Mouse (Mus musculus): Measurements from ENCODE around the gene Tnfsf12. TPM values are rescaled to one million over a fixed set of nuclear protein-coding genes. Genes with fewer than 3 reads are reported as not detected.

Gene Tnfsf12
- polyA plus RNA-seq, 1 experiment from 2014 or later: 3.9 TPM

DNA sequence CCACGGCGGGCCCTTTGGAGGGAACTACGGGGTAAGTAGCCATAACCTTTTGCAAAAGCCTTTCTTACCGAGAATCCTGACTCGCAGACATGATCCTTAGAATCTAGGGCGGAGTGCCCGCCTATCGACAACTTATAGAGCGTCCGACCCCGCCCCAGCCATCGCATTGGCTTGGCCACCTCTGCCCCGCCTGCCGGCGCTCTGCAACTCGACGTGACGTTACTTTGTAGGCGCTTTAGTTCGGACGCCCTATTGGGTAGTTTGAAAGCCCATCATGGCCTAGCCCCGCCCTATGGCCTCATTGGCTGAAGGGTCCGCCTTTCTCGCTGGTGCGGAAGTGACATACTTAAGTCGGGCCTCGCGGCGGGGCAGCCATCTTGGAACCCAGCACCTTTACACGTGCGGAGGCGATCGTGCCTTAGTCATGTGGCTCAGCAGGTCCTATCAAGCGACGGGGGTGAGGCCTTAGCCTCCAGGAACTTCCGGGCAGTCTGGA is 23.4 kb downstream of the Tnfsf12 start, which contains the start of gene Eif4a1:
Gene Eif4a1, minus strand, starts transcription at position 213 of the 496 bp plus-strand sequence.
- no peaks in the 10 kb centered on the region for H3K27me3 ChIP-seq
- H3K4me3 ChIP-seq: peak within 1 kb of the TSS; percentile 100
- peak within 1 kb of the TSS; percentile 82 for H3K4me2 ChIP-seq (replicated peaks)
- peaks cover 15% of the 10 kb centered on the region for H3K4me1 ChIP-seq
- H3K36me3 ChIP-seq: peaks cover 78% of the 10 kb centered on the region
- WGBS: under 1% methylated on average over 36 of the region's 36 CpGs
- H3K27ac ChIP-seq: peak within 1 kb of the TSS; percentile 97
- peak; percentile 99 for ATAC-seq (ENCODE audit: insufficient number of reproducible peaks, insufficient read depth, low FRiP score, low TSS enrichment)
- no peaks in the 10 kb centered on the region for H3K9me3 ChIP-seq
- H3K9ac ChIP-seq: peak within 1 kb of the TSS; percentile 100

DNA sequence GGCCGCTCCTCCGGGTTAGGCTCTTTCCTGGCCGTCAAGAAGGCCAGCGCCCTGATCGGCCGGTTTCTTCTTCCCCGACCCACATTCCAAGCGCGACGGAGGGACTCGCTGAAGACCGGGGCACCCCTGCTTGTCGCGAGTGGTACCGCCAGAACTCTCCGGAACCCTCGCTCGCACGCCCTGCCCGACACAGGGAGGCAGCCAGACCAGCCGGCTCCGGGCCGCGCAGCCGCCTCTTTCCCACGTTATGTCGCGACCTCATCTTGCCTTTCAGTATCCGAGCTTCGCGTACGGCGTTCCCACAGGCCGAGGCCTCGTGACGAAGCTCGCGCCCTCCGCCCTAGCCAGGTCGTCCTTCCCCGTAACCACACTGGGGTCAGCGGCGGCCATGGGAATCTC is 23.9 kb downstream of the Tnfsf12 start:
- H3K9ac ChIP-seq: peak overlapping the region; percentile 100
- no peaks in the 10 kb centered on the region for H3K9me3 ChIP-seq
- H3K4me3 ChIP-seq: peak overlapping the region; percentile 100
- ATAC-seq (ENCODE audit: insufficient number of reproducible peaks, insufficient read depth, low FRiP score, low TSS enrichment): 0 out of 2 replicates have a peak, but pooled peaks have one; percentile 1
- H3K36me3 ChIP-seq: peaks cover 75% of the 10 kb centered on the region
- H3K27ac ChIP-seq: peak overlapping the region; percentile 97
- WGBS: under 1% methylated on average over 43 of the region's 43 CpGs
- H3K4me2 ChIP-seq (replicated peaks): peak overlapping the region; percentile 82
- peaks cover 15% of the 10 kb centered on the region for H3K4me1 ChIP-seq
- no peaks in the 10 kb centered on the region for H3K27me3 ChIP-seq

DNA sequence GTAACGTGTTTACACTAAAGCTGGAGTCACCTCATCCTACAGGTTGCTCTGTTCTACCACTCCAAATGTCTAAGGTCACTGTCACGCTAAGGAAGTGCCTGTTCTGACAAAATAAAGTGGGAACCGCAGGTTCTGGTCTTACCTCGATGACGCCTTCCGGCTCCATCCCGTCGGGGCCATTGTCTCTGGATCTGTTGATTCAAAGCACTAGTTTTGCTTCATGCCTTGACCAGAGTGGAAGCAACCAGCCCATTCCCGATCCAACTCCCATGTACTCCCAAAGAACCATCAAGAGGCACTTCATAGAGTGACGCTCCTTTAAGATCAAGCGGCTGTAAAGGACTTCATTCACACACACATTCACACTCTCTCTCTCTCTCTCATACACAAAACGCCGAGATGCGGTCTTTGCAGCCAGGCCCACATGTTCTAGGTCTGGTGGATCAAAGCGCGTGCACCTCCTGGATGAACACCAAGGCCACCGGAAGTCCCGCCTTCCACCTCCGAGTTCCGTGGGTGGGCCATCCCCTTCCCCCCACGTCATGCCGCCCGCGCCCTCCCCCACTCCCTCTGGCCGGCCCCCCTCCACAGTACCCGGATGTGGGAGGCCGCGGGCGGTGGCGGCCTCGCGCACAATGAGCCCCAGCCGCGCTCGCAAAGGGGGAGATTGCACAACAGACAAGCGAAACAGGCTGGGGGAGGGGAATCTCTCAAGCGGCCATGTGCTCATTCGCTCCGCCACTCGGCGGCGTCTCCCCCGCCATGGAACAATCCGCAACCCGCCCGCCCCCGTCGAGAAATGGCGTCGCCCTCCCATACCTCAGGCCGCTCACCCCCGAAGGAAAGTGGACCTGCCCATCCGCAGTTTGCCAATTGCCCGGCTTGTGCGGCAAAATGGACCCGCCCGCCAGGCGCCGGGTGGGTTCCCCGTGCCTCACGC is 24.6 kb downstream of the Tnfsf12 start:
- Histone ChIP-seq H3K9me3 (no peaks in the 10 kb centered on the region), H3K9ac (peak overlapping the region; percentile 100), H3K36me3 (peaks cover 75% of the 10 kb centered on the region), H3K4me2 (replicated peaks) (peak overlapping the region; percentile 82), H3K4me3 (peak overlapping the region; percentile 100), H3K27ac (peak overlapping the region; percentile 97), H3K27me3 (no peaks in the 10 kb centered on the region), H3K4me1 (peaks cover 15% of the 10 kb centered on the region)
- 1% methylated on average over 61 of the region's 61 CpGs for WGBS
- ATAC-seq (ENCODE audit: insufficient number of reproducible peaks, insufficient read depth, low FRiP score, low TSS enrichment): peak; percentile 49; the same call in 1 of the 2 replicates

- WGBS: 87% methylated on average over 3 of the region's 3 CpGs
- H3K4me1 ChIP-seq: peaks cover 21% of the 10 kb centered on the region
- no peak overlapping the region for H3K4me3 ChIP-seq
- no peaks in the 10 kb centered on the region for H3K9me3 ChIP-seq
- H3K36me3 ChIP-seq: peaks cover 70% of the 10 kb centered on the region
- no peak overlapping the region for H3K9ac ChIP-seq
- H3K4me2 ChIP-seq (replicated peaks): no peak overlapping the region
- ATAC-seq (ENCODE audit: insufficient number of reproducible peaks, insufficient read depth, low FRiP score, low TSS enrichment): no peak
- H3K27ac ChIP-seq: no peak overlapping the region
- no peaks in the 10 kb centered on the region for H3K27me3 ChIP-seq
These were observed 29.0 kb downstream of the Tnfsf12 start for GRCm38 (mm10) chr11:69666665-69667005.

DNA sequence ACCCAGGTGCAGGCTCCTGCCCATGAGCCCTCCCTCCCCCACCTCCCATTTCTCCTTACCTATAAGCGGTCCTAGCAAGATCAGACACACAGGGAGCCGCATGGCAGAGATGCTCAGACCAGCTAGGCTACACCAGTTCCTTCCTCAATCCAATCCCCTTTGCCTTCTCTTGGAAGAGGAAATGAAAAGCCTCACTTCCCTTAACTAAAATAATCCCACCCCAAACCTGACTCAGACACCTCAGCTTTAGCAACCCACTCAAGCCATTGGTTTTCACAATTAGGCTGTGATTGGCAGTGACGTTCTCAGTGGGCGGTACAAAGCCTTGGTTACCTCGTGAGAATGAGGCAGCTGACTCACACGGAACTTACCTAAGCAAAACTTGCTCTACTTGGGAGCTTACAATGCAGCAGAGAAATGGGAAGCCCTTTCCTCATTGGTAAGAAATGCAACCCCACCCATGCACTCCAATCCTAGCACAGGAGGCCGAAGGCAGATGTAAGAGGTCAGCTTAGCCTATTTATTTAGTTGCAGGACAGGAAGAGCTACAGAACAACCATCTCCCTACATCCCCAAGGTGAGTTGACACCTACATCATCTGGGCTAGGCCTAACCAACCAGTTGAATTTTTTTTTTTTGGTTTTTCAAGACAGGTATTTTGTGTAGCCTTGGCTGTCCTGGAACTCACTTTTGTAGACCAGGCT is 29.5 kb downstream of the Tnfsf12 start, which contains the start of gene Cd68:
Gene Cd68, minus strand, starts transcription at position 193 of the 704 bp plus-strand sequence.
- H3K27ac ChIP-seq: peak within 1 kb of the TSS; percentile 50; the same call in 1 of the 2 replicates
- H3K4me1 ChIP-seq: peaks cover 26% of the 10 kb centered on the region
- ATAC-seq (ENCODE audit: insufficient number of reproducible peaks, insufficient read depth, low FRiP score, low TSS enrichment): no peak
- no peaks in the 10 kb centered on the region for H3K27me3 ChIP-seq
- H3K9me3 ChIP-seq: no peaks in the 10 kb centered on the region
- H3K4me2 ChIP-seq (replicated peaks): no peak within 1 kb of the TSS
- no peak within 1 kb of the TSS for H3K9ac ChIP-seq
- WGBS: 32% methylated on average over 7 of the region's 7 CpGs
- peaks cover 70% of the 10 kb centered on the region for H3K36me3 ChIP-seq
- no peak within 1 kb of the TSS for H3K4me3 ChIP-seq

DNA sequence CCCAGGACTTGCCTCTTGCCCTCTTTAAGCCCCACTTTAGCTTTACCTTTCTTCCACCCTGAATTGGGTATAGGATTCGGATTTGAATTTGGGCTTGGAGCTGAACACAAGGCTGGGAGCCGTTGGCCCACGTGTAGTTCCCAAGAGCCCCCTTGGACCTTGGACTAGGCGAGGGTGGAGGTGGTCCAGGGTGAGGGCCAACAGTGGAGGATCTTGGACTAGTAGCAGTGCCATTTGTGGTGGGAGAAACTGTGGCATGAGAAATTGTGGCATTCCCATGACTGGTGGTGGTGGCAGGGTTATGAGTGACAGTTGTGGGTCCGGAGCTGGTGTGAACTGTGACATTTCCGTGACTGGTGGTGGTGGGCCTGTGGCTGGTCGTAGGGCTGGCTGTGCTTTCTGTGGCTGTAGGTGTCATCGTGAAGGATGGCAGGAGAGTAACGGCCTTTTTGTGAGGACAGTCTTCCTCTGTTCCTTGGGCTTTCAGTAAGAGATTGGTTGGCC is 30.1 kb downstream of the Tnfsf12 start:
- Histone ChIP-seq H3K27ac (0 out of 2 replicates have a peak overlapping the region, but pooled peaks have one; percentile 50), H3K4me3 (no peak overlapping the region)

DNA sequence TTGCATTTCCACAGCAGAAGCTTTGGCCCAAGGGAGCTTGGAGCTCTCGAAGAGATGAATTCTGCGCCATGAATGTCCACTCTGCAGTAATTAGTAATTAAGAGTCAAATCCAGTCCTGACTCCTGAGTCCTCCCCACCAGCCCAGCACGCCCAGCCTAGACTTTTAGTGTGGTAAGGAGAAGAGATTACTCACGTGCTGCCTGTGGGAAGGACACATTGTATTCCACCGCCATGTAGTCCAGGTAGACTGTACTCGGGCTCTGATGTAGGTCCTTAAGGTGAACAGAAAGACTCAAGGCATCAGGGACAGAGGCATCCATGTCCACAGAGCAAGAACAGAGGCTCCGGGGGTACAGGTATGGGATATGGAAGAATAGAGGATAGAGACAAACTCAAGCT is 30.8 kb downstream of the Tnfsf12 start:
- ATAC-seq (ENCODE audit: insufficient number of reproducible peaks, insufficient read depth, low FRiP score, low TSS enrichment): no peak
- Histone ChIP-seq H3K4me3 (no peak overlapping the region), H3K27ac (0 out of 2 replicates have a peak overlapping the region, but pooled peaks have one; percentile 96), H3K27me3 (no peaks in the 10 kb centered on the region), H3K9ac (no peak overlapping the region), H3K36me3 (peaks cover 63% of the 10 kb centered on the region), H3K4me2 (replicated peaks) (no peak overlapping the region), H3K9me3 (no peaks in the 10 kb centered on the region), H3K4me1 (peaks cover 22% of the 10 kb centered on the region)
- 94% methylated on average over 7 of the region's 7 CpGs for WGBS

More for the DNA sequence above, 30.1 kb downstream of the Tnfsf12 start:
- no peaks in the 10 kb centered on the region for H3K9me3 ChIP-seq
- H3K9ac ChIP-seq: no peak overlapping the region
- WGBS: 78% methylated on average over 9 of the region's 9 CpGs
- H3K36me3 ChIP-seq: peaks cover 67% of the 10 kb centered on the region
- H3K4me2 ChIP-seq (replicated peaks): no peak overlapping the region
- H3K27me3 ChIP-seq: no peaks in the 10 kb centered on the region
- no peak for ATAC-seq (ENCODE audit: insufficient number of reproducible peaks, insufficient read depth, low FRiP score, low TSS enrichment)
- H3K4me1 ChIP-seq: peaks cover 28% of the 10 kb centered on the region

DNA sequence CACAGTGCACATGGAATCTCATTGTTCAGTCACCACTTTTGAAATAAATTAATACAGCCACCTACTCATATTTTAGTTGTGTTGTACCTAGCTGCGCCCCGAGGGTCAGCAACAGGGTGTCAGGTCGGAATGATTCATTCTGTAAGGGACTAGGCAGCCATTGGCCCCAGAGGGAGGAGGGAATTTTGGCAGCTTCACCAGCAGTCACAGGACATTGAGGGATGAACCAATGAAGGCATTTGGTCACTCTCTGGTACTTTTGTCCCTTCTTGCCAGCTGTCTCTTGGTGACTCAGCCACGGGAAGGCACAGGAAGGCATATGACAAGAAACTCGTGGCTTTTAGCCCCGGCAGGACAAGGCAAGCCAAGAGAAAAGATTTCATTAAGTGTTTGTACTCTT is 31.9 kb downstream of the Tnfsf12 start:
- Histone ChIP-seq H3K4me3 (no peak overlapping the region), H3K36me3 (peaks cover 61% of the 10 kb centered on the region), H3K9me3 (no peaks in the 10 kb centered on the region), H3K27ac (peak overlapping the region; percentile 96), H3K4me2 (replicated peaks) (no peak overlapping the region), H3K9ac (no peak overlapping the region), H3K4me1 (peaks cover 15% of the 10 kb centered on the region), H3K27me3 (no peaks in the 10 kb centered on the region)
- 87% methylated on average over 6 of the region's 6 CpGs for WGBS
- no peak for ATAC-seq (ENCODE audit: insufficient number of reproducible peaks, insufficient read depth, low FRiP score, low TSS enrichment)

DNA sequence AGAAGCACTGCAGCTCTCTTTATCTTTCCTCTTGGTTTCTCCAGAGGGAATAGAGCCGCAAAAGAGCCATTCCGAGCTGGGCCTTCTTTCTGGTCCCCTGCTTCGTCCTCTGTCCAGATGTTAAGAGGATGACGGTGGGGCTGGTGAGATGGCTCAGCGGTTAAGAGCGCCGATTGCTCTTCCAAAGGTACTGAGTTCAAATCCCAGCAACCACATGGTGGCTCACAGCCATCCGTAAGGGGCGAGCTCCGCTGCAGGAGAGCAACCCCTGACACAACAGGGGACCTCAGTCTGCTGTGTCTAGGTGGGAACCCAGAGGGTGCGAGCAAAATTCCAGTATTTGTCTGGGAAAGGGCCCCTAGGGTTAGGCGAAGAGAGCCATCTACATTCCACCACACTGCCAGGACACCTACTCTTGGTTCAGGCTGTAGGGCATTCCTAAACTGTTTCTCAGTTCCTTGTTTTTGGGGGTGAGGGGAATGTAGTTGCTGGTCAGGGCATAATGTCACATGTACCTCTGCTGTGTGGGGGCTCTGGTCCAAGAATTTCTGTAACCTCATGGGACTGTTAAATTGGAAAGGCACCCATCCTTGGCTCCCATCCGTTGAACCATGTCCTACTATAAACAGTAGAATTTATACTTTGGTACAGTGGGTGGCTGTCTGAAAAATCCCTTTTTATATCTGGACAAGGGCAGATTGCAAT is 32.5 kb downstream of the Tnfsf12 start:
- Histone ChIP-seq H3K4me2 (replicated peaks) (peak overlapping the region; percentile 55), H3K36me3 (peaks cover 61% of the 10 kb centered on the region), H3K27me3 (no peaks in the 10 kb centered on the region), H3K9ac (peak overlapping the region; percentile 72), H3K27ac (peak overlapping the region; percentile 96), H3K4me1 (peaks cover 15% of the 10 kb centered on the region), H3K4me3 (peak overlapping the region; percentile 52), H3K9me3 (no peaks in the 10 kb centered on the region)
- WGBS: 70% methylated on average over 13 of the region's 13 CpGs
- 0 out of 2 replicates have a peak, but pooled peaks have one; percentile 16 for ATAC-seq (ENCODE audit: insufficient number of reproducible peaks, insufficient read depth, low FRiP score, low TSS enrichment)

GRCm38 (mm10) chr11:69662213-69662966 is 33.3 kb downstream of the Tnfsf12 start, which contains the start of gene Mpdu1:
Gene Mpdu1 (minus strand): TSS chr11:69662642.
- Histone ChIP-seq H3K27me3 (no peaks in the 10 kb centered on the region), H3K4me3 (peak within 1 kb of the TSS; percentile 52), H3K9ac (peak within 1 kb of the TSS; percentile 72), H3K9me3 (no peaks in the 10 kb centered on the region), H3K4me1 (peaks cover 15% of the 10 kb centered on the region), H3K27ac (peak within 1 kb of the TSS; percentile 96), H3K4me2 (replicated peaks) (peak within 1 kb of the TSS; percentile 55), H3K36me3 (peaks cover 60% of the 10 kb centered on the region)
- ATAC-seq (ENCODE audit: insufficient number of reproducible peaks, insufficient read depth, low FRiP score, low TSS enrichment): peak; percentile 94
- under 1% methylated on average over 48 of the region's 48 CpGs for WGBS

Data from embryonic facial prominence, embryonic 12.5 days (tissue).